Mouse (Mus musculus) small intestine, adult 2 months (tissue): ENCODE results near the gene Acad11.

ENCODE experiments used
- CTCF ChIP-seq: fragments of 200-500 bp; IDR thresholded peaks from 2 replicates; pipeline ENCODE4 v1.5.1; 2012; ENCODE audit warnings: low read depth, mild to moderate bottlenecking, control low read depth, inconsistent platforms, low read length, moderate library complexity, mixed read lengths; ENCODE audit not compliant: insufficient replicate concordance, insufficient read length; ENCODE audit errors: extremely low read depth
- POLR2A ChIP-seq: fragments of 200-500 bp; IDR thresholded peaks from 2 replicates; pipeline ENCODE4 v1.6.1; 2012; ENCODE audit warnings: low read depth, mild to moderate bottlenecking, control low read depth, inconsistent platforms, low read length, moderate library complexity

- TF ChIP-seq CTCF: no peak
- TF ChIP-seq POLR2A: no peak
Observed at GRCm38 (mm10) chr9:104078780-104079179, 15.6 kb downstream of the Acad11 start.
